Mouse (Mus musculus): ENCODE measurements around the gene Cdh18. TPM values are rescaled to one million over a fixed set of nuclear protein-coding genes. Genes with fewer than 3 reads are reported as not detected.
"Not testable (repeated sequence)": the region's sequence is repeated elsewhere in the genome, so short reads cannot be mapped to it uniquely, and the experiment has no call there.

Gene Cdh18
- total RNA-seq, 2 experiments from 2014 or later, result 10.2 to 10.7 TPM

- no peak for DNase-seq
Measured at GRCm38 (mm10) chr15:22947234-22947633, 398.4 kb downstream of the Cdh18 start.

- DNase-seq, result no peak
Measured at GRCm38 (mm10) chr15:22969424-22969823, 420.6 kb downstream of the Cdh18 start.

GRCm38 (mm10) chr15:22980136-22980535, 431.3 kb downstream of the Cdh18 start:
- DNase-seq, result no peak

- DNase-seq, result no peak
Measured at GRCm38 (mm10) chr15:22984647-22985046, 435.8 kb downstream of the Cdh18 start.

GRCm38 (mm10) chr15:23016680-23017079, 467.9 kb downstream of the Cdh18 start:
- no peak for DNase-seq

GRCm38 (mm10) chr15:23021151-23021550, 472.3 kb downstream of the Cdh18 start:
- DNase-seq, result no peak

GRCm38 (mm10) chr15:23022635-23023034, 473.8 kb downstream of the Cdh18 start:
- no peak for DNase-seq

- DNase-seq, result peak in 1 of 2 experiments; percentile 23
Measured at GRCm38 (mm10) chr15:23035551-23036207, 486.9 kb downstream of the Cdh18 start.

GRCm38 (mm10) chr15:23036208-23037065, 487.6 kb downstream of the Cdh18 start:
- peak; percentile 73 to 75 for DNase-seq

- DNase-seq, result no peak
Measured at GRCm38 (mm10) chr15:23037561-23037960, 488.7 kb downstream of the Cdh18 start.

GRCm38 (mm10) chr15:23046127-23046785, 497.4 kb downstream of the Cdh18 start:
- no peak for DNase-seq

- no peak for DNase-seq
Measured at GRCm38 (mm10) chr15:23052006-23052405, 503.2 kb downstream of the Cdh18 start.

- not testable (repeated sequence) for DNase-seq
Measured at GRCm38 (mm10) chr15:23085326-23085725, 536.5 kb downstream of the Cdh18 start.

GRCm38 (mm10) chr15:23087535-23087934, 538.7 kb downstream of the Cdh18 start:
- DNase-seq, result no peak

- DNase-seq, result no peak
Measured at GRCm38 (mm10) chr15:23096601-23097000, 547.8 kb downstream of the Cdh18 start.

- DNase-seq, result no peak
Measured at GRCm38 (mm10) chr15:23104668-23105380, 556.0 kb downstream of the Cdh18 start.

- no peak for DNase-seq
Measured at GRCm38 (mm10) chr15:23134950-23135715, 586.3 kb downstream of the Cdh18 start.

- DNase-seq, result no peak
Measured at GRCm38 (mm10) chr15:23136971-23137370, 588.1 kb downstream of the Cdh18 start.

GRCm38 (mm10) chr15:23142907-23143306, 594.1 kb downstream of the Cdh18 start:
- DNase-seq, result not testable (repeated sequence)

GRCm38 (mm10) chr15:23155883-23156282, 607.1 kb downstream of the Cdh18 start:
- no peak for DNase-seq

GRCm38 (mm10) chr15:23164869-23165268, 616.0 kb downstream of the Cdh18 start:
- DNase-seq, result no peak

- DNase-seq, result no peak
Measured at GRCm38 (mm10) chr15:23174623-23175022, 625.8 kb downstream of the Cdh18 start.

Data from layer of hippocampus, postnatal 36 days (tissue).